ENCODE assay signal across 8 mouse cellular contexts in the genomic region with DNA sequence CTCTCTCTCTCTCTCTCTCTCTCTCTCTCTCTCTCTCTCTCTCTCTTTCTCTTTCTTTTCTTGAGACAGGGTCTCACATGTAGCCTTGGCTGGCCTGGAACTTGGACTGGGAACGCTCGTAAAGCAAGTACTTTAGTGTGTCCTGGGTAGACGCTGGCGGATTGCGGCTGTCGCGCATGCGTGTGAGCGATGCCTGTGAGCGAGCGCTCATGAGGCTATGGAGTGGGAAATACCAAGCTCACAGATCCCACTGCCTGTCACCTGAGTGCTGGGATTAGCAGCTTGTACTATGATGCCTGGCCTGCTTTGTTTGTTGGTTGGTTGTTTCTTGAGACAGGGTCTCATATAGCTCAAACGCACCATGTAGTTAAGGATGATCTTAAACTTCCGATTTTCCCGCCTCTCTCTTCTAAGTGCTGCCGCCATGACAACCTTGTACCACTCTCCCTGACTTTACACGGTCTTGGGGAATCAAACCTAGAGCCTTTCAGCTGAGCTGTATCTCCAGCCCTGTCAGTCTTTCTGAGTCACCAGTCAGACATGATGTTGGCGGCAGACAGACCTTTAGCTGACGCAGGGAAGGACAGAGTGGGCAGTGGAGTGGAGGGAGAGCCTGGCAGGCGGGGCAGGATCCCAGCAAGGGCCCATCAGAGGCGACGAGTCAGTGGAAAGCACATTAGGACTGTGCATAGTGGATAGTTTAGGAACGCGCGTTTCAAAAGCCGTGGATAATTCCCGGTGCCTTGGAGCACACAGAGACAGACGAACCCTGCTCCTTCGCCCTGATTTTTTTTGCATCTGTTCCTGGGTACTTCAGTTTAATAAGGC. TPM values are rescaled to one million over a fixed set of nuclear protein-coding genes. Genes with fewer than 3 reads are reported as not detected.
A peak's percentile ranks its signal among the peaks of the same experiment; 100 is the strongest.
DNase-seq lines count a peak whose midpoint lies in the region; ATAC-seq and TF ChIP-seq lines count a peak whose summit lies in the region.

No protein-coding gene starts in this region.

- no peak overlapping the region for H3K9ac ChIP-seq in stomach, embryonic 14.5 days (replicated peaks; ENCODE audit: low read depth, low read length)
- no peak overlapping the region for H3K9ac ChIP-seq in stomach, postnatal 0 days (ENCODE audit: low read length)
- H3K9ac ChIP-seq in hindbrain, embryonic 16.5 days (ENCODE audit: low read depth, low read length), result no peak overlapping the region
- no peak overlapping the region; the same call in 1 of the 2 replicates for H3K9ac ChIP-seq in neural tube, embryonic 11.5 days (ENCODE audit: low read length)

- H3K4me3 ChIP-seq in stomach, embryonic 14.5 days (ENCODE audit: low read depth, low read length), result no peak overlapping the region
- H3K4me3 ChIP-seq in stomach, postnatal 0 days (ENCODE audit: low read depth, low read length), result no peak overlapping the region
- 0 out of 2 replicates have a peak overlapping the region, but pooled peaks have one; percentile 7 for H3K4me3 ChIP-seq in hindbrain, embryonic 16.5 days (ENCODE audit: low read length)
- H3K4me3 ChIP-seq in neural tube, embryonic 11.5 days (ENCODE audit: low read depth, low read length), result peak overlapping the region; percentile 20; the same call in 1 of the 2 replicates

- peak; percentile 82 to 85 for DNase-seq in adrenal gland, adult (ENCODE audit: inconsistent age in 2 of 2, low spot score in 1 of 2)
- no peak for DNase-seq in adrenal gland, postnatal 4 days (ENCODE audit: low spot score in 2 of 2)
- DNase-seq in stomach, postnatal 0 days (ENCODE audit: low spot score), result no peak
- DNase-seq in neural tube, embryonic 11.5 days (ENCODE audit: low spot score), result peak; percentile 53
- no peak for DNase-seq in left cerebral cortex, postnatal 10 days (ENCODE audit: extremely low spot score in 1 of 2, low spot score in 2 of 2)
- no peak for DNase-seq in layer of hippocampus, postnatal 10 days (ENCODE audit: low spot score in 2 of 2)

- H3K36me3 ChIP-seq in stomach, embryonic 14.5 days (ENCODE audit: control insufficient read depth, insufficient read depth, low read length), result no peaks in the 10 kb centered on the region
- H3K36me3 ChIP-seq in stomach, postnatal 0 days (ENCODE audit: control insufficient read depth, insufficient read depth, low read length), result no peaks in the 10 kb centered on the region
- no peaks in the 10 kb centered on the region for H3K36me3 ChIP-seq in hindbrain, embryonic 16.5 days (ENCODE audit: control insufficient read depth, insufficient read depth, low read length)
- no peaks in the 10 kb centered on the region for H3K36me3 ChIP-seq in neural tube, embryonic 11.5 days (ENCODE audit: control insufficient read depth, insufficient read depth, low read length)

- H3K4me1 ChIP-seq in stomach, embryonic 14.5 days (ENCODE audit: control insufficient read depth, insufficient read depth, low read length), result no peaks in the 10 kb centered on the region
- no peaks in the 10 kb centered on the region; the same call in 1 of the 2 replicates for H3K4me1 ChIP-seq in stomach, postnatal 0 days (replicated peaks; ENCODE audit: control insufficient read depth, insufficient read depth)
- H3K4me1 ChIP-seq in hindbrain, embryonic 16.5 days (ENCODE audit: control insufficient read depth, insufficient read depth, low read depth, low read length), result peaks cover 7% of the 10 kb centered on the region
- H3K4me1 ChIP-seq in neural tube, embryonic 11.5 days (ENCODE audit: control insufficient read depth, insufficient read depth, low read length), result no peaks in the 10 kb centered on the region

- H3K9me3 ChIP-seq in stomach, embryonic 14.5 days (ENCODE audit: control insufficient read depth, low read depth, low read length), result no peaks in the 10 kb centered on the region
- no peaks in the 10 kb centered on the region for H3K9me3 ChIP-seq in stomach, postnatal 0 days (ENCODE audit: control insufficient read depth, low read length)
- H3K9me3 ChIP-seq in hindbrain, embryonic 16.5 days (ENCODE audit: control insufficient read depth, low read length), result no peaks in the 10 kb centered on the region
- H3K9me3 ChIP-seq in neural tube, embryonic 11.5 days (ENCODE audit: control insufficient read depth, low read length), result no peaks in the 10 kb centered on the region

- H3K27ac ChIP-seq in stomach, embryonic 14.5 days (ENCODE audit: low read length), result no peak overlapping the region
- H3K27ac ChIP-seq in stomach, postnatal 0 days (replicated peaks), result no peak overlapping the region
- peak overlapping the region; percentile 53; the same call in 1 of the 2 replicates for H3K27ac ChIP-seq in hindbrain, embryonic 16.5 days (ENCODE audit: low read depth, low read length)
- no peak overlapping the region for H3K27ac ChIP-seq in neural tube, embryonic 11.5 days (ENCODE audit: low read depth, low read length)

- TF ChIP-seq CTCF in stomach, postnatal 0 days (IDR thresholded peaks at IDR 0.05; ENCODE audit: low read depth), result no peak

- intact Hi-C loops in left cerebral cortex, postnatal 10 days (cut with DNase I), result no loop called here

- no peak for TF ChIP-seq EP300 in stomach, postnatal 0 days (optimal IDR thresholded peaks at IDR 0.05)

- 61% methylated on average over 28 of the region's 28 CpGs for WGBS in stomach, embryonic 14.5 days
- WGBS in stomach, postnatal 0 days, result 65% methylated on average over 28 of the region's 28 CpGs
- 57% methylated on average over 28 of the region's 28 CpGs for WGBS in hindbrain, embryonic 16.5 days
- WGBS in neural tube, embryonic 11.5 days, result 57% methylated on average over 28 of the region's 28 CpGs

- H3K4me2 ChIP-seq in stomach, embryonic 14.5 days (replicated peaks; ENCODE audit: low read depth, low read length), result peak overlapping the region; percentile 13; the same call in 1 of the 2 replicates
- H3K4me2 ChIP-seq in stomach, postnatal 0 days (replicated peaks; ENCODE audit: low read depth), result no peak overlapping the region
- peak overlapping the region; percentile 38 for H3K4me2 ChIP-seq in hindbrain, embryonic 16.5 days (ENCODE audit: low read length)
- H3K4me2 ChIP-seq in neural tube, embryonic 11.5 days (ENCODE audit: low read depth), result peak overlapping the region; percentile 34

- H3K27me3 ChIP-seq in stomach, embryonic 14.5 days (ENCODE audit: control insufficient read depth, insufficient read depth, low read length), result no peaks in the 10 kb centered on the region
- no peaks in the 10 kb centered on the region for H3K27me3 ChIP-seq in stomach, postnatal 0 days (ENCODE audit: control insufficient read depth, insufficient read depth, low read length)
- no peaks in the 10 kb centered on the region for H3K27me3 ChIP-seq in hindbrain, embryonic 16.5 days (replicated peaks; ENCODE audit: control insufficient read depth, insufficient read depth, low read length)
- no peaks in the 10 kb centered on the region for H3K27me3 ChIP-seq in neural tube, embryonic 11.5 days (ENCODE audit: control insufficient read depth, insufficient read depth, low read length)

- no peak for ATAC-seq in stomach, embryonic 14.5 days (ENCODE audit: insufficient number of reproducible peaks, insufficient read depth, low FRiP score, low read depth)
- no peak for ATAC-seq in stomach, postnatal 0 days (ENCODE audit: low FRiP score, low TSS enrichment)
- peak; percentile 43; the same call in 1 of the 2 replicates for ATAC-seq in hindbrain, embryonic 16.5 days
- ATAC-seq in neural tube, embryonic 11.5 days (ENCODE audit: insufficient read depth, low FRiP score, low TSS enrichment), result no peak

RNA-seq across cellular contexts. Expression of gene Hipk2, which starts 50.4 kb away (rescaled TPM):
- 100 to 1,000 TPM in 1 of 2 experiments, 10 to 100 TPM in 1; 97.4 to 117 TPM for total RNA-seq in adrenal gland, postnatal 4 days (2021)
- 31.8 and 34.3 TPM in 2 replicates for polyA plus RNA-seq in stomach, embryonic 14.5 days (2014; fragmentation: Nextera tagmentation; extraction: Ambion mirVana)
- polyA plus RNA-seq in stomach, postnatal 0 days (2015; fragmentation: Nextera tagmentation; extraction: Ambion mirVana), result 13.7 and 13.9 TPM in 2 replicates
- polyA plus RNA-seq in hindbrain, embryonic 16.5 days (2015; fragmentation: Nextera tagmentation; extraction: Ambion mirVana), result 30.3 and 33.5 TPM in 2 replicates
- 26.7 and 30.6 TPM in 2 replicates for polyA plus RNA-seq in neural tube, embryonic 11.5 days (2014; fragmentation: Nextera tagmentation; extraction: Ambion mirVana)
- 10 to 100 TPM; 44.6 to 45.9 TPM for total RNA-seq in left cerebral cortex, postnatal 10 days (2021)
- total RNA-seq in layer of hippocampus, postnatal 10 days (2021), result 10 to 100 TPM; 51.0 to 54.3 TPM

RNA-seq across cellular contexts. Expression of gene Tbxas1, which starts 51.1 kb away (rescaled TPM):
- 1 to 10 TPM; 4.4 to 4.6 TPM for total RNA-seq in adrenal gland, postnatal 4 days (2021)
- polyA plus RNA-seq in stomach, embryonic 14.5 days (2014; fragmentation: Nextera tagmentation; extraction: Ambion mirVana), result 2.1 and 3.3 TPM in 2 replicates
- polyA plus RNA-seq in stomach, postnatal 0 days (2015; fragmentation: Nextera tagmentation; extraction: Ambion mirVana), result 1.9 and 2.0 TPM in 2 replicates
- polyA plus RNA-seq in hindbrain, embryonic 16.5 days (2015; fragmentation: Nextera tagmentation; extraction: Ambion mirVana), result 2.0 and 2.9 TPM in 2 replicates
- polyA plus RNA-seq in neural tube, embryonic 11.5 days (2014; fragmentation: Nextera tagmentation; extraction: Ambion mirVana), result 1.5 and 2.8 TPM in 2 replicates
- total RNA-seq in left cerebral cortex, postnatal 10 days (2021), result 1 to 10 TPM; 2.1 to 2.9 TPM
- total RNA-seq in layer of hippocampus, postnatal 10 days (2021), result 1 to 10 TPM; 2.0 to 3.6 TPM

Comparison
In these comparisons a context has a peak if more than half of its experiments do, and no peak if none do; other contexts are left out.
1. DNase-seq: peak in adrenal gland, adult (2 of 2) and neural tube, embryonic 11.5 days (single experiment); none in adrenal gland, postnatal 4 days (0 of 2), stomach, postnatal 0 days (single experiment), left cerebral cortex, postnatal 10 days (0 of 2) and layer of hippocampus, postnatal 10 days (0 of 2).
2. H3K4me3 ChIP-seq: peak in hindbrain, embryonic 16.5 days (single experiment) and neural tube, embryonic 11.5 days (single experiment); none in stomach, embryonic 14.5 days (single experiment) and stomach, postnatal 0 days (single experiment).